ENCODE assay signal across 8 mouse cellular contexts in genomic region chr6:52838691-52839090, GRCm38 (mm10).
DNase-seq lines count a peak whose midpoint lies in the region.

No protein-coding gene starts in this region.

- H3K9me3 ChIP-seq in hindbrain, embryonic 10.5 days, result no peaks in the 10 kb centered on the region

- H3K4me1 ChIP-seq in hindbrain, embryonic 10.5 days (replicated peaks), result peaks cover 39% of the 10 kb centered on the region

- WGBS in hindbrain, embryonic 10.5 days, result 5% methylated on average over 8 of the region's 8 CpGs

- no peak overlapping the region for H3K27ac ChIP-seq in hindbrain, embryonic 10.5 days

- H3K4me3 ChIP-seq in hindbrain, embryonic 10.5 days, result no peak overlapping the region

- H3K27me3 ChIP-seq in hindbrain, embryonic 10.5 days (ENCODE audit: insufficient read depth, poor library complexity, severe bottlenecking), result peaks cover 3% of the 10 kb centered on the region; the same call in 1 of the 2 replicates

- DNase-seq in Muller cell, postnatal 12 days (ENCODE audit: inconsistent ontology term), result peak; percentile 80
- DNase-seq in cerebellum, adult 8-10 months, result peak; percentile 78
- DNase-seq in forelimb bud, embryonic 11.5 days (ENCODE audit: low read depth, low spot score), result peak; percentile 98
- DNase-seq in hindbrain, embryonic 10.5 days (ENCODE audit: low spot score), result peak; percentile 84
- peak; percentile 71 to 89 for DNase-seq in layer of hippocampus, adult 8-10 months (ENCODE audit: low spot score in 2 of 2)
- DNase-seq in lung, postnatal 10 days, result peak; percentile 90
- DNase-seq in retina, adult 2 months (ENCODE audit: low read depth, low spot score), result peak; percentile 84
- DNase-seq in thymus, postnatal 4 days, result peak; percentile 88

- H3K36me3 ChIP-seq in hindbrain, embryonic 10.5 days, result no peaks in the 10 kb centered on the region
